Mouse (Mus musculus) stomach, postnatal 0 days (tissue): ENCODE results near the gene Barx1.

Experiments used
- CTCF ChIP-seq: IDR thresholded peaks from 2 replicates; pipeline ENCODE4 v1.5.1; 2016; ENCODE audit warnings: antibody characterized with exemption, low read depth, mild to moderate bottlenecking, moderate library complexity
- EP300 ChIP-seq: optimal IDR thresholded peaks from 2 replicates; pipeline ENCODE3; 2016; ENCODE audit warnings: antibody characterized with exemption

DNA sequence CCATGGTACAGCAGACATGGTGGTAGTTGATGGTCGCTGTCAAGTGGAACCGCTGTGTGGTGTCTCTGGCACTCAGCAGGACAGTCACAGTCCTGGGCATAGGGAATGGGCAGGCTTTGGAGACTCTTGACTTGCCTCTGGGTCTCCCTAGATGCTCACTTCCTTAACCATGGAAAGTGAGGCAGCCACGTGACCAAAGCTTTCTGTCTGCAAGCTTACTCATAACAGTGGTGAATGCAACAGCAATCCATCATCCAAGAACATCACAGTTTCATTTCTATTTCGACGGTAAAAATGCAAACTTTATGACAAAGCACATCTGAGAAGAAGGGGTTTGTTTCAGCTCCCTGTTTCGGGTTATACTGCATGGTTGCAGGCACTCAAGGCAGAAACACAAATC lies 19.7 kb upstream of the Barx1 start:
- no peak for TF ChIP-seq CTCF
- no peak for TF ChIP-seq EP300
